Mouse (Mus musculus) liver, embryonic 16.5 days (tissue): ENCODE measurements at regions not wholly inside any gene's neighbourhood (a gene's known extent, or its start where the extent isn't known, plus 50 kb on each side); places are given as distances from the start of the nearest gene placed in this dataset.

Experiments used
- ATAC-seq: fragments of 200-750 bp; cut with Nextera tagmentation; 2 replicates; pipeline ENCODE4 v1.8.0; 2017; ENCODE audit warnings: low read depth, mild to moderate bottlenecking, moderate number of reproducible peaks, moderate library complexity
- H3K27ac ChIP-seq: fragments of 300-500 bp; sonication (generic); 2 replicates; pipeline ENCODE4 v1.5.1; 2014; ENCODE audit warnings: mild to moderate bottlenecking, low read length
- H3K27me3 ChIP-seq: fragments of 300-500 bp; sonication (generic); 2 replicates; pipeline ENCODE4 v1.6.1; 2014; ENCODE audit warnings: low read depth, low read length, mixed read lengths; ENCODE audit not compliant: control insufficient read depth, insufficient read depth
- H3K36me3 ChIP-seq: fragments of 300-500 bp; sonication (generic); 2 replicates; pipeline ENCODE4 v1.6.1; 2014; ENCODE audit warnings: mild to moderate bottlenecking; ENCODE audit not compliant: control insufficient read depth, insufficient read depth
- H3K4me1 ChIP-seq: fragments of 300-500 bp; sonication (generic); 2 replicates; pipeline ENCODE4 v1.6.1; 2014; ENCODE audit warnings: low read depth, low read length, mixed read lengths; ENCODE audit not compliant: control insufficient read depth
- H3K4me2 ChIP-seq: fragments of 300-500 bp; sonication (generic); 2 replicates; pipeline ENCODE4 v1.6.1; 2014; ENCODE audit warnings: low read depth, low read length, mixed read lengths
- H3K4me3 ChIP-seq: fragments of 300-500 bp; sonication (generic); 2 replicates; pipeline ENCODE4 v1.5.1; 2014; ENCODE audit warnings: low read depth, mild to moderate bottlenecking, low read length
- H3K9ac ChIP-seq: fragments of 300-500 bp; sonication (generic); 2 replicates; pipeline ENCODE4 v1.6.1; 2014; ENCODE audit warnings: low read depth, low read length
- H3K9me3 ChIP-seq: fragments of 300-500 bp; sonication (generic); replicated peaks from 2 replicates; pipeline ENCODE4 v1.6.1; 2016; ENCODE audit warnings: low read length; ENCODE audit not compliant: control insufficient read depth
- WGBS: fragments of 180-500 bp; shearing (Covaris S2); extraction: QIAGEN DNeasy Blood & Tissue Kit; methylation state at CpG from one replicate; pipeline ENCODE4 v1.1.7; 2014; ENCODE audit not compliant: insufficient replicate concordance; 5-methylcytosine and 5-hydroxymethylcytosine counted together

- WGBS, result 77% methylated on average over 2 of the region's 2 CpGs
- Histone ChIP-seq H3K27ac (no peak overlapping the region), H3K36me3 (no peaks in the 10 kb centered on the region), H3K9ac (no peak overlapping the region), H3K4me3 (no peak overlapping the region), H3K4me2 (no peak overlapping the region), H3K9me3 (no peaks in the 10 kb centered on the region), H3K4me1 (no peaks in the 10 kb centered on the region), H3K27me3 (no peaks in the 10 kb centered on the region)
- no peak for ATAC-seq
Measured at GRCm38 (mm10) chr2:158937948-158938565, 143.4 kb downstream of the Dhx35 start.

DNA sequence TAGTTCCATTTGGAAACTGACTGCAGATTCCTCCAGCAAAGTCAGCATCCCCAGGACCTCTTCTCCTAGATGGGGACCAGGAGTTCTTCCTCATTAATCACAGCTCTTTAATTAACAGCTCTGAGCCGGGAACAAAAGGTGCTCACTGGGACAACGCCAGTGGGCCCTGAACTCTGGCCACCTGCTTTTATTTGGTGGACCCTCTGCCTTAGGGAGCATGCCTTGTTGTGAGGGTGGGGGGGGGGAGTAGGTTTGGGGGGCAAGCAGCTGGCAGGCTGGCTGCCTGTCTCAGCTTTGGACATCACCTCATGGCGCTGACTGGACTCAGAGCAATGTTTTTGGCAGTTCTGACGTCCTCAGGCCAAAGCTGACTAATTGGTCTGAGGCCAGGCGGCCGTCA, 154.8 kb downstream of the Dhx35 start:
- no peak for ATAC-seq
- Histone ChIP-seq H3K27me3 (no peaks in the 10 kb centered on the region), H3K9ac (no peak overlapping the region), H3K4me2 (no peak overlapping the region), H3K4me1 (no peaks in the 10 kb centered on the region), H3K36me3 (no peaks in the 10 kb centered on the region), H3K27ac (no peak overlapping the region), H3K4me3 (no peak overlapping the region), H3K9me3 (no peaks in the 10 kb centered on the region)
- 33% methylated on average over 6 of the region's 6 CpGs for WGBS

DNA sequence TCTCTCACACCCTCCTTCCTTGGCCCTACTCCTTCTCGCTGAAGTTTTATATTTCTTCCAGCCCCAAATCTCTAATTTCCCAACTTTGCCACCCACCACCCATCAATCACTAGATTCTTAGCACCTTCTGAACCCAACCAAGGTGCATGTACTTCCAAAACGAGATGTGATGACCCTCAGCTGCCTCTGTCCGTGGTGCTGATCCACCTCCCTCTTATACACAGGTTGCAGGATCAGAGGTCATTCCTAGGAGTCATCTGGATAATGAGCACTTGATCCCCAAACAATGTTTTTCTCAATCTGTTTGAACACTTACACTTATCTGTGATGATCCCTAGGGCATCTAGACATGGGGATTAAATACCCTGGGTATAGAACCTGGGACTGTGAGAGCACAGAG, 156.5 kb downstream of the Dhx35 start:
- WGBS, result 26% methylated on average over 3 of the region's 3 CpGs
- no peak overlapping the region for H3K27ac ChIP-seq

GRCm38 (mm10) chr2:158956888-158957287, 162.3 kb downstream of the Dhx35 start:
- Histone ChIP-seq H3K27ac (no peak overlapping the region), H3K4me1 (no peaks in the 10 kb centered on the region), H3K4me3 (no peak overlapping the region), H3K9ac (no peak overlapping the region), H3K27me3 (no peaks in the 10 kb centered on the region), H3K9me3 (no peaks in the 10 kb centered on the region), H3K36me3 (no peaks in the 10 kb centered on the region), H3K4me2 (no peak overlapping the region)
- no peak for ATAC-seq
- WGBS, result 53% methylated on average over 11 of the region's 11 CpGs

More for the DNA sequence above, 156.5 kb downstream of the Dhx35 start:
- H3K4me2 ChIP-seq, result no peak overlapping the region
- no peaks in the 10 kb centered on the region for H3K4me1 ChIP-seq
- no peak overlapping the region for H3K4me3 ChIP-seq
- no peaks in the 10 kb centered on the region for H3K9me3 ChIP-seq
- no peaks in the 10 kb centered on the region for H3K27me3 ChIP-seq
- ATAC-seq, result no peak
- H3K9ac ChIP-seq, result no peak overlapping the region
- H3K36me3 ChIP-seq, result no peaks in the 10 kb centered on the region

DNA sequence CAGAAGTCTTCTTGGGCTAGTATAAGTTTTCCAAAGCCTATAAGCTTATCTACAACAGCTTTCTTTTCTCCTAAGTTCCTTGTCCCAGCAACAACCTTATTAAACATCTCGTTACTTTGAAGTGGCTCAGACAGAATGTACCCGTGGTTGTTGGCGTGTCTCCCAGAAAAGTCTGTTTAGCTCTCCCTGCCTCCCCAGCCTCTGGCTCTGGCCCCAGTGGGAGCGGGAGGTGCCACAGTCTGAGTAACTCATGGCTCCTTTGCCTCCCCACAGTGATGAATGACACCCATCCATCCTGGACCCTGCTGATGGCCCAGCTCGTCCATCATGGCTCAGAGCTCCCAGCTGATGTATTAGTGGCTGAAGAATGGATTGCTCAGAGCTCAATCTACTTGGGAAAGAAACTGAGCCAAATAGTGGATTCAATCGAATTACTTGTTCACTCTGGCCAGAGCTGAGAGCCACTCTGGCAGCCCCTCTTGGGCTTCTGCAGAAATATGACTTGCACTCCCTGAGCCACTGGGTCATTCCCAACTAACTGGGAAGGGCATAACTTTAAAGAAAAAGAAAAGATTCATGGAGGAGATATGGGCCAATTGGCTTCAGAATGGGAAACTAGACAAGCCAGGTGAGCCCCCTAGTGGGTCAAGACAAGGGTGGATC, 170.5 kb downstream of the Dhx35 start:
- H3K36me3 ChIP-seq, result no peaks in the 10 kb centered on the region
- no peak overlapping the region for H3K9ac ChIP-seq
- no peak overlapping the region for H3K4me2 ChIP-seq
- ATAC-seq, result no peak
- H3K27me3 ChIP-seq, result no peaks in the 10 kb centered on the region
- H3K27ac ChIP-seq, result no peak overlapping the region
- WGBS, result 63% methylated on average over 6 of the region's 6 CpGs
- H3K4me3 ChIP-seq, result no peak overlapping the region
- H3K9me3 ChIP-seq, result no peaks in the 10 kb centered on the region
- H3K4me1 ChIP-seq, result no peaks in the 10 kb centered on the region

- no peak overlapping the region for H3K4me2 ChIP-seq
- no peak overlapping the region for H3K9ac ChIP-seq
- 36% methylated on average over 2 of the region's 2 CpGs for WGBS
- H3K36me3 ChIP-seq, result no peaks in the 10 kb centered on the region
- no peak overlapping the region for H3K27ac ChIP-seq
- H3K4me1 ChIP-seq, result no peaks in the 10 kb centered on the region
- ATAC-seq, result no peak
- no peaks in the 10 kb centered on the region for H3K27me3 ChIP-seq
- H3K9me3 ChIP-seq, result no peaks in the 10 kb centered on the region
- no peak overlapping the region for H3K4me3 ChIP-seq
Measured at GRCm38 (mm10) chr2:158972178-158972577, 177.6 kb downstream of the Dhx35 start.

DNA sequence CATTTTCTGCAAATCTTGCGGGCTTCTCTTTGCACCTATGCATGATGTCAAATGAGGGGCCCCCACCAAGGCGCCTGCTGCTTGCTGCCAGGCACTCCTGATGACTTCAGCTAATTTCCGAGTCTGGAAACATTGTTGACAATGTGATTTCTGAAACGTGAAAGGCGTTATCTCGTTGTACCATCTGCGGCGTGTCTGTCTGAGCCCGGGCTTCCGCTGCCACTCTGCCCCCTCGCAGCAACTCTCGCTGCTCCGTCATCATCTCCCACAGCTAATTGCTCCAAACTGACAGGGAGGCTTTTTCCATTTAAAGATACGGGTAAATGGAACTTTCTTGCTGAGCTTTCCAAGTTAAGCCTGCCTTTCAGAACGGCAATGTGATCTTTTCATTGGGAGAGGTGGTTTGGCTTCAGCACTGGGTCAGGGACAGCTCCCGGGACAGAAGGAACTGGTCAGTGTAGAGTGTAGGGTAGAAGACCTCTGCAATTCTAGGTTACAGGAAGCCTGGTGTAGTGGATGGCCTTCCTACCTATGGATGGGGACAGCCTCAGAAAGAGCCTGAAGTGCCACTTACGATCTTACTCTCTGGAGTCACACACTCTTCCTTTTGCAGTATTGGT, 191.0 kb downstream of the Dhx35 start:
- no peak for ATAC-seq
- Histone ChIP-seq H3K4me2 (no peak overlapping the region), H3K27ac (no peak overlapping the region), H3K4me3 (no peak overlapping the region), H3K9me3 (no peaks in the 10 kb centered on the region), H3K36me3 (no peaks in the 10 kb centered on the region), H3K4me1 (no peaks in the 10 kb centered on the region), H3K9ac (no peak overlapping the region), H3K27me3 (no peaks in the 10 kb centered on the region)
- WGBS, result 60% methylated on average over 17 of the region's 17 CpGs

- H3K9me3 ChIP-seq, result no peaks in the 10 kb centered on the region
- no peak overlapping the region for H3K4me3 ChIP-seq
- H3K9ac ChIP-seq, result no peak overlapping the region
- H3K4me1 ChIP-seq, result no peaks in the 10 kb centered on the region
- ATAC-seq, result no peak
- H3K4me2 ChIP-seq, result no peak overlapping the region
- H3K27me3 ChIP-seq, result no peaks in the 10 kb centered on the region
- H3K27ac ChIP-seq, result no peak overlapping the region
- WGBS, result 43% methylated on average over 17 of the region's 17 CpGs
- H3K36me3 ChIP-seq, result no peaks in the 10 kb centered on the region
Measured at GRCm38 (mm10) chr2:159002481-159003186, 208.0 kb downstream of the Dhx35 start.

DNA sequence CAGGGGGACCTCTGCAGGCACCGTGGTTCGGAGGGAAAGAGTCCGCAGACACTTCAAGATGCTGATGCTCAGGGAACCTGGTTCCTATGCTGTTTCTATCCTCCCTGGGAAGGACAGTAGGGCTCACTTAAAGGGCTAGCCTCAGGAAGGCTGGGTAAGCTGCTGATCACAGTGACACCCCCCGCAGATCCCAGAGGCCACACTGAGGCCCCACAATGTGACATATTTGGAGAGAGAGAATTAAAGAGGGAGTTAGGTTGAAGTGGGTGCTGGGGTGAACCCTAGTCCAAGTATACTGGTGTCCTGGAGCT, 208.5 kb downstream of the Dhx35 start:
- H3K9me3 ChIP-seq, result no peaks in the 10 kb centered on the region
- H3K27ac ChIP-seq, result no peak overlapping the region
- H3K9ac ChIP-seq, result no peak overlapping the region
- no peak overlapping the region for H3K4me2 ChIP-seq
- H3K4me1 ChIP-seq, result no peaks in the 10 kb centered on the region
- WGBS, result 61% methylated on average over 4 of the region's 4 CpGs
- no peaks in the 10 kb centered on the region for H3K36me3 ChIP-seq
- no peak overlapping the region for H3K4me3 ChIP-seq
- H3K27me3 ChIP-seq, result no peaks in the 10 kb centered on the region
- ATAC-seq, result no peak
